Mouse (Mus musculus): Measurements from ENCODE around the gene Rab42. TPM values are rescaled to one million over a fixed set of nuclear protein-coding genes. Genes with fewer than 3 reads are reported as not detected.
"Not testable (repeated sequence)": the region's sequence is repeated elsewhere in the genome, so short reads cannot be mapped to it uniquely, and the experiment has no call there.

Gene Rab42
- total RNA-seq, 2 experiments from 2014 or later: 0.33 TPM; not detected in 1

DNA sequence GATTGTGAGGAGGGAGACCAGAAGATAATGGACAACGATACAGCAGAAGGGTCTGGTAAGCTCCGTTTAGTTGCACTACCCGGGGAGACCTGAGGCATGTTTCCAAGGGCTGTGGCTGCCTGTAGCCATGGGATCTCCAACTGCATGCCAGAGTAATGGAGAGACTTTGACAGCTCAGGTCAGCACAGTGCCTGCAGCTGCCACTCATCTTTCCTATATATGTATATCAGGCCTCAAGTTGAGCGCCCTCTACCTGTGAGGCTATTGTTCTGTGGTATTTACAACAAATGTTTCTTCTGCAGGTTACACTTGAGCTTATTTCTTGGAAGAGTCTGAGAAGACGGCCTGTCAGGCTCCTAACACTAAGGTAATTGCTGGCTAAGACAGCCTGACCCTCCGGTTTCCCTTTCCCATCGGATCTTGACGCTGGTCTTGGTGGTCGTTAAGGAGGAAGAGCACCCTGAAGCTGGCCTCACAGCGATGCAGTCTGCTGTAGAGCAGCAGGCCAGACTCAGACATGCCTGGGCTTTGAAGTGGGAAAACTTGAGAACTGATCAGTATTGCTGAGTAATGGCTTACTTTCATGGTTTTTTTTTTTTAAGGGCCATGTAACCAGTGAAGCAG, 6.8 kb upstream of the Rab42 start:
- peak; percentile 75 for DNase-seq
- peak overlapping the region; percentile 96 for H3K4me3 ChIP-seq
- intact Hi-C loops (cut with DNase I): loop anchor here (2.0 kb wide), 1 partner anchor 19 kb away; the partner anchor contains the start of gene Trnau1ap
- TF ChIP-seq CTCF (IDR thresholded peaks at IDR 0.05): peak; percentile 67
- peak overlapping the region; percentile 94 for H3K27ac ChIP-seq

DNA sequence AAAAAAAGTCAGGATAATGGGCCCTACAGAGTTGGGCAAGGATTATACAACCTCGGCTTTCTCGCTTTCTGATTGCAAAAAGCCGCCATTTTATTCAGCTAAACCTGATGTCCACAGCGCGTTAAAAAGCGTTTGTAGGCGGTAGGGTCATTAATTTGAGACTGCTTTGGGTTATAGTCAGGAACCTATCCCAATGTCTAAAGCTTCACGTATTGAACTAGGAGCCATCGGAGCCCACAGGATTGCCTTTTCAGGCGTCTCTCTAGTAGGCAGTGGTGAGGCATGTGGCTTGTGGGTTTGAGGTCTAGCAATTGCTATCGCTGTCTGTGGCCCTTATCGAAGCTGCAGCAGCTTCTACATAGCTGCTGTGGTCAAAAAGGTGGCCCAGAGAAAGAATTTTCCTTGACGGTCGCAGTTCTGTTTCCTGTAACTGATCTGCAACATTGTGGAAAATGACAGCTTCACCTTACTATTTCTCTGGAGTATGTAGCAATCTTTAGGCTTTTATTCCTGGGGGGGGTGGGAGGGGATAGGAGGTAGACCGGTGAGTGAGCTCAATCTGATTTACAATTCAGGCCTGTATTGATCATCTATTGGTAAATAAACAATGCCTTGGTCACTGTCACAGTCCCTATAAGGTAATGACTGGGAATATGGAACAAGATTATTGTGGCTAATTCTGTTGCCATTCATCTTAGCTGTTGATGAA, 6.1 kb upstream of the Rab42 start:
- Histone ChIP-seq H3K4me3 (peak overlapping the region; percentile 96), H3K27ac (peak overlapping the region; percentile 94)
- no peak for DNase-seq
- intact Hi-C loops (cut with DNase I): loop anchor here (2.0 kb wide), 1 partner anchor 20 kb away; the partner anchor contains the start of gene Trnau1ap
- TF ChIP-seq CTCF (IDR thresholded peaks at IDR 0.05): no peak

DNA sequence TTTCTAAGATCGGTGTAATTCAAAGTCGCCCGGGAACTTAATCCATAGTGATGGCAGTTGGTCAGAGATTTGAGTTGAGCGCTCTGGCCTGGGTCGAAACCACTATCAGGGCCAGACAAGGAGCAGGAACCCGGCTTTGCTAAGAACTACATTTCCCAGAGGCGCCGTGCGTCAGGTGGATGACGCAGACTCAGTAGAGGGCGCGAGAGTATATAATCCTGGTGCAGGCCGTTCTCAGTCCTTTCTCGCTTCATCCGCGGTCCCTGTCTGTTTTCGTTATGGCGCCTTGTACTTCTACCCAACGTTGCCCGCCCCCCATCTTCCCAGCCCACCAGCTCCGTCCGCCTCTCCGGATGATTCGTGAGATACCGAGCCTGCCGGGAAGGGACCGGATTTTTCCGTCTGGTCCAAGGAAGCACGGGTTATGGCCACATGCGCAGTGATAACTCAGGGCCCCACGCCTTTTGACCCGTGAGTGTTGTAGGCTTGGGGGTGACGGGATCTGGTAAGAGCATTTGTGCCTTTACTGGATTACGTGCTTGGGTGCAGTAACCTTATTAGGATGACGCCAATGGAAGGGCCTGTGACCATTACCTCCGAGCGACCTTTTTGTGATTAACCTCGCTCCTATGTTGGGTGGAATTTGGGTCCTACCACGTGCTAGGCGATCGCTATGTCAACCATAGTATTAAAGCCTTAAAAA, 5.4 kb upstream of the Rab42 start:
- no peak for TF ChIP-seq CTCF (IDR thresholded peaks at IDR 0.05)
- DNase-seq: peak; percentile 92
- Histone ChIP-seq H3K4me3 (peak overlapping the region; percentile 96), H3K27ac (peak overlapping the region; percentile 94)
- intact Hi-C loops (cut with DNase I): loop anchor here (2.0 kb wide), 1 partner anchor 20 kb away; the partner anchor contains the start of gene Trnau1ap

DNA sequence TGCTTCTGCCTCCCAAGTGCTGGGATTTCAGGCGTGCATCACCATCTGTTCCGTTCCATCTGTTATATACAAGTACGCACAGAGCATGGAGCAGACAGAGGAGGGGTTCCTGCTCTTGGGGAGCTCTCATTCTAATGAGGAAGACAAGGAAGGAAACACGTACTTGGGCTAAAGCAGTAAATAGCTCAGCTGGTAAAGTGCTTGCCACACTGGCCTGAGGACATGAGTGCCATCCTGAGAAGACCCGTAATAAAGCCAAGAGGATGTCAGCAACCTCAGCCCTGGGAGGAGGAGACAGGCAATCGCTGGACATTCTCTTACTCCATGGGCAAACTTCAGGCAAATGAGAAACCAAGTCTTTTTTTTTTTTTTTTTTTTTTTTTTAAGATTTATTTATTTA, 2.8 kb upstream of the Rab42 start:
- no peak overlapping the region for H3K27ac ChIP-seq
- DNase-seq: no peak
- intact Hi-C loops (cut with DNase I): no loop called here
- no peak for TF ChIP-seq CTCF (IDR thresholded peaks at IDR 0.05)
- H3K4me3 ChIP-seq: no peak overlapping the region

DNA sequence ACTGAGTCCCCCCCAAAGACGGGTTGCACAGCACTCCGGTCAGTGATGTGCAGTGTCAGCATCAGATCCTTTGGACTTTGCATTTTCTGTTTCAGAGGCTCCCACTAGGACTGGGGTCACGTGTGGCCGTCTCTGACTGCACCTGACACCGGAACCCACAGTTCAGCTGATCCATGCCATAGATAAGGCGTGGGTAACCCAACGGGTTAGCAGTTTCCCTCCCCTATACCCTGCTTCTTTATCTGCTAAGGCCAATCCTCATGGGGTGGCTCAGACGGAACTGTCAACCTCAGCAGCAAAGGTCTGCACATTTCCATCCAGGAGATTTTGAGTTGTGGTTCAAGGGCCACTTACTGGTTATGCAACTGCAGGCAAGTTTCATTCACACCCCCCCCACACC, 2.1 kb upstream of the Rab42 start:
- no peak for TF ChIP-seq CTCF (IDR thresholded peaks at IDR 0.05)
- intact Hi-C loops (cut with DNase I): loop anchor here (2.0 kb wide), 1 partner anchor 30 kb away; the partner anchor contains the start of gene Taf12
- H3K27ac ChIP-seq: no peak overlapping the region
- no peak for DNase-seq
- no peak overlapping the region for H3K4me3 ChIP-seq

DNA sequence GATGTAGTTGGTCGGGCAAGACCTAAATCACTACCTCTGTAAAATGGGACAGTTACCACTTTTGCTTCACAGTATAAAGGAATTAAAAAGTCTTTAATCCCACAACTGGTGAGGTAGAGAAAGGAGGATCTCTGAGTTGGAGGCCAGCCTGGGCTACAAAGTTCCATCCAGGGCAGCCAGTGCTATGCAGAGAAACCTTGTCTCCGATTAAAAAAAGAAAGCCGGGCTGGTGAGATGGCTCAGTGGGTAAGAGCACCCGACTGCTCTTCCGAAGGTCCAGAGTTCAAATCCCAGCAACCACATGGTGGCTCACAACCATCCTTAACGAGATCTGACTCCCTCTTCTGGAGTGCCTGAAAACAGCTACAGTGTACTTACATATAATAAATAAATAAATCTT, 299 bp upstream of the Rab42 start:
- Histone ChIP-seq H3K27ac (peak overlapping the region; percentile 72), H3K4me3 (peak overlapping the region; percentile 72)
- DNase-seq; intact Hi-C loops (cut with DNase I): not testable (repeated sequence)

DNA sequence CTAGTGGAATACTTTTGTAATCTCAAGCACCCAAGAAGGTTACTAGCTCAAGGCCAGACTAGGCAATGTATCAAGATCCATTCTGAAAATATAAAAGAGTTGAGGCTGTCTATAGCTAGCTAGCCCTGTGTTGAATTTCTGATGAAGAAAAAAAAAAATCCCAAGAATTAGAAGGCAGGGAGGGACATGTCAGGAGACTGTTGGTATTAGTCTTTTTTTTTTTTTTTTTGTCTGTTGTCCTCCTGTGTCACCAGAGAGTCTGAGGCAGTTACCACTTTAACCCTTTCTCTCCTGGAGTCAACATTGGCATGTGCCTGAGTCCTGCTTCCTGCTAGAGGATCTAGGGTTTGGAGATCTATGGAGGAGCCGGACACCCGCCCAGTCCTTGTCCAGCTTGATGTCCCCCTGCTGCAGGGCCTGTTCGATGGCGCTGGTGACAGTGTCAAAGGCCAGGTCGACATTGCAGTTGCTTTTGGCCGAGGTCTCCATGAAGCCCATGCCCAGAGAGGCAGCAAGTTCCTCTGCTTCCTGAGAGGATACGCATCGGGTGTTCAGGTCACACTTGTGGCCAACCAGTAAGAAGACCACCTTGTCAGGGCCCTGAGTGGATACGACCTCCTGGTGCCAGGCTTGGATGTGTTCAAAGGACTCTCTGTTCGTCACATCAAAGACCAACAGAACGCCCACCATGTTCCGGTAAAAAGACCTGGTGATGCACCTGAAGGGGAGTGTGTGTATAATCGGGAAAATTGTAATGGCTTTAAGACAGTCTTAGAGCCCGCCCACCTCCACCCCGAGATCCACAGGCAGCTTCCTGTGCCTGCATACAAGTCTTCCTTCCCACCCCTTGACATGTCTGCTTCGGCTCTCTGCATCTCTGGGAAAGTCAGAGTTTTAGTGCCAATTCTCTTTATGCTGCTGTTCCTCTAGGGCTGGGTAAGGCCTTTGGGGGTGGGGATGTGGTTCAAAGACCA, 933 bp downstream of the Rab42 start:
- peak overlapping the region; percentile 72 for H3K27ac ChIP-seq
- intact Hi-C loops (cut with DNase I): no loop called here
- no peak for TF ChIP-seq CTCF (IDR thresholded peaks at IDR 0.05)
- DNase-seq: no peak
- peak overlapping the region; percentile 72 for H3K4me3 ChIP-seq

DNA sequence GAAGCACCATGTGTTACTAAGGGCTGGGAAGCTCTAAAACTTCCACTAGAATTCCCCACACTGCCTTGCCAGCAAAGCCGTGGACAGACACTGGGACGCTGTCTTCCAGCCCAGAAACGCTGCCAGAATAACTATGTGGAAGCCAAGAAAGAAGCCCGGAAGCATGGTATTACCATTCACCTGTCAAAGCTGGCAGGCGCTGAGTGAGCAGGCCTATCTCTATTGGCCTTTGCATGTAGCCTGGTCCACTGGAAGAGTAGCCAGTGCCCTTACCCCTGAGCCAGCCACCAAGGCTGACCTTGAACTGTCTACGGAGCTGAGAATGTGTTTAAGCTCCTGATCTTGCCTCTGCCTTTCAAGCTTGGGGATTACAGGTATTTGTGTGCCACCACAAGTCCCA, 1.7 kb downstream of the Rab42 start:
- Histone ChIP-seq H3K27ac (peak overlapping the region; percentile 35; the same call in 1 of the 2 replicates), H3K4me3 (no peak overlapping the region)
- peak; percentile 50 for DNase-seq
- TF ChIP-seq CTCF (IDR thresholded peaks at IDR 0.05): no peak
- intact Hi-C loops (cut with DNase I): no loop called here

DNA sequence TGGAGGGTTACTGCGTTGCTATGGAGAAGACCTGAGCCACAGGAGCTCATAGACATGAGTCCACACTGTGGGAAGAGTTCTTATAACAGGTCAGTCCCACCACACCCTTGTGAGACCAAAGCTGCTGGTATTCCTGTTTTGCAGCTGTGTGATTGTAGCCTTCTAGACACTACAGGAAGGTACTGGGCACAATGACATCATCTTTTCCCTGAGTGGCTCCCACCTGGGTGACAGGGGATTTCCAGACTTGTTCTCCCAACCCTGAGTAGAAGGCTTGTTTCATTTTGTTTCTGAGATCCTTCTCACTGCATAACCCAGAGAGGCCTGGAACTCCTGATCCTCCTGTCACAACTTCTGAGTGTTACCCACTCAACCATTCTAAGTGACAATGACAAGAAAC, 3.3 kb downstream of the Rab42 start:
- Histone ChIP-seq H3K27ac (no peak overlapping the region), H3K4me3 (no peak overlapping the region)
- intact Hi-C loops (cut with DNase I): no loop called here
- no peak for DNase-seq
- TF ChIP-seq CTCF (IDR thresholded peaks at IDR 0.05): no peak

DNA sequence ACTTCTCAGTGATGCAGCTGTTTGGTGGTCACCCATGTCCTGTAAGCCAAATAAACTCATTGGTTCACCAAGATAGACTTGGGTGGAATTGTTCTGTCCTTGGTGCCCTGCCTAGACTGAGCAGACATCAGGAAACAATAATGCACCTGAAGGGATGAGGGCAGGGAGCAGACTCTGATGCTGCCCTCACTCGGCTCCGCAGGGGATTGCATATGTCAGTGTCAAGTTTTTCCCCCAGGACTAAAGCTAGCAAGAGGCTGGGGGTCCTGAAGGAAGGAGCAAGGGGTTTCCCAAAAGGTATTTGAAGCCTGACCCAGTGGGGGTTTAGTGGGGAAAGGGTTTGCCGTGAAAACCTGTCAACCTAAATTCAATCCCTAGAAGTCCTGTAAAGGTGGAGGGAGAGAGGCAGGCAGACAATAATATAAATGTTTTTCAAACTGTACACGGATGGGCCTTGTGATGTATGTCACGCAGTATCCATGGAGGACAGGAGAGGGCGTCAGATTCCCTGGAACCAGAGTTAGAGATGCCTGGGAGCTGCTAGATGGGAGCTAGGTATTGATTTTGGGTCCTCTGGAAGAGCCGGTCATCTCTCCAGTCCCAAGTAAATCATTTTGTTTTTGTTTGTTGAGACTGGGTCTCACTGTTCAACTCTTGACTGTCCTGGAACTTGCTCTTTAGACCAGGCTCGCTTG, 7.3 kb downstream of the Rab42 start:
- TF ChIP-seq CTCF (IDR thresholded peaks at IDR 0.05): peak; percentile 44
- H3K27ac ChIP-seq: no peak overlapping the region
- H3K4me3 ChIP-seq: no peak overlapping the region
- intact Hi-C loops (cut with DNase I): no loop called here
- DNase-seq: no peak

DNA sequence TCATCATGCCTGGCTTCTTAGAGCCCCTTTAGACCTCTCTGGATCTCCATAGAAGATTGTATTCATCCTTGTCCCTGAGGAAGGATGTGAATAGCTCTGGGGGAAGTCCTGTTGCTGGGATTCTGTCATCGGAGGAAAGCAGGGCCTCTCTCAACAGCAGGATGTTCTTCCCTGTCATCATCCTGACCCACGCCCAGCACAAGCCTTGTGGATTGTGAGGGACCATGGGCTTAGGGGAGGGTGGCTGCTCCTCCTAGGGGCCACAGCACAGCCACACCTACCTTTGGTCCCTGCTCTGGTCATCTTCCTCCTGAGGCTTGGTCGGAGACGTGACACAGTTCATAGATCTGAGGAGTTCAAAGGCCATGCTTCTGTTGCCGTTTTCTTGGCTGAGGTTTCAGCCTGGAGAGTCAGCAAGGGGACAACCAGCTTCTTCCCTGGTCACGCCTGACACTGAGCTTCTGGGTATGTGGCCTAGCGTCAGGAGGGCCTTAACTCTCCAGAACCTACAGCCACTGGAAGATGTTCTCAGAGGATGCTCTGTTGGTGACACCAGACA, 9.4 kb downstream of the Rab42 start:
- Histone ChIP-seq H3K4me3 (no peak overlapping the region), H3K27ac (no peak overlapping the region)
- no peak for TF ChIP-seq CTCF (IDR thresholded peaks at IDR 0.05)
- intact Hi-C loops (cut with DNase I): loop anchor here (5.0 kb wide), 1 partner anchor 119 kb away; no protein-coding TSS in a partner anchor
- DNase-seq: no peak
